Mouse (Mus musculus): ENCODE data around the gene Fam193a. TPM values are rescaled to one million over a fixed set of nuclear protein-coding genes. Genes with fewer than 3 reads are reported as not detected.

The Fam193a gene
- polyA plus RNA-seq, 1 experiment from 2014 or later = 16.9 TPM

- Histone ChIP-seq H3K27me3 (replicated peaks; ENCODE audit: control insufficient read depth, insufficient read depth, low read length) (no peaks in the 10 kb centered on the region), H3K4me2 (ENCODE audit: low read length) (peak within 1 kb of the TSS; percentile 94), H3K9ac (ENCODE audit: low read length) (peak within 1 kb of the TSS; percentile 97), H3K36me3 (ENCODE audit: control insufficient read depth, insufficient read depth, low read length) (no peaks in the 10 kb centered on the region), H3K4me1 (ENCODE audit: control insufficient read depth, insufficient read depth, low read length) (peaks cover 6% of the 10 kb centered on the region), H3K4me3 (ENCODE audit: low read depth, low read length) (peak within 1 kb of the TSS; percentile 98), H3K9me3 (replicated peaks; ENCODE audit: control insufficient read depth, low read length) (no peaks in the 10 kb centered on the region), H3K27ac (ENCODE audit: low read depth, low read length) (peak within 1 kb of the TSS; percentile 91)
- ATAC-seq = peak; percentile 98
- peak; percentile 100 for DNase-seq (ENCODE audit: low spot score)
- under 1% methylated on average over 64 of the region's 67 CpGs for WGBS
Measured at GRCm38 (mm10) chr5:34336097-34336774, 33.5 kb upstream of the Fam193a start, which contains the start of gene Rnf4. Gene Rnf4, plus strand, starts transcription at chr5:34336289.

- DNase-seq (ENCODE audit: low spot score) (peak; percentile 64), ATAC-seq (peak; percentile 51)
- peak overlapping the region; percentile 97 for H3K9ac ChIP-seq (ENCODE audit: low read length)
- H3K27ac ChIP-seq (ENCODE audit: low read depth, low read length) = peak overlapping the region; percentile 91
- H3K9me3 ChIP-seq (replicated peaks; ENCODE audit: control insufficient read depth, low read length) = no peaks in the 10 kb centered on the region
- no peaks in the 10 kb centered on the region for H3K27me3 ChIP-seq (replicated peaks; ENCODE audit: control insufficient read depth, insufficient read depth, low read length)
- H3K4me2 ChIP-seq (ENCODE audit: low read length) = peak overlapping the region; percentile 94
- peak overlapping the region; percentile 98 for H3K4me3 ChIP-seq (ENCODE audit: low read depth, low read length)
- H3K36me3 ChIP-seq (ENCODE audit: control insufficient read depth, insufficient read depth, low read length) = no peaks in the 10 kb centered on the region
- peaks cover 6% of the 10 kb centered on the region for H3K4me1 ChIP-seq (ENCODE audit: control insufficient read depth, insufficient read depth, low read length)
- under 1% methylated on average over 42 of the region's 42 CpGs for WGBS
Measured at GRCm38 (mm10) chr5:34336775-34337450, 32.8 kb upstream of the Fam193a start.

- H3K9ac ChIP-seq (ENCODE audit: low read length) = no peak overlapping the region
- H3K27ac ChIP-seq (ENCODE audit: low read depth, low read length) = no peak overlapping the region
- 93% methylated on average over 6 of the region's 6 CpGs for WGBS
- no peak overlapping the region for H3K4me2 ChIP-seq (ENCODE audit: low read length)
- no peaks in the 10 kb centered on the region for H3K27me3 ChIP-seq (replicated peaks; ENCODE audit: control insufficient read depth, insufficient read depth, low read length)
- no peak for ATAC-seq
- H3K4me3 ChIP-seq (ENCODE audit: low read depth, low read length) = no peak overlapping the region
- peaks cover 26% of the 10 kb centered on the region for H3K36me3 ChIP-seq (ENCODE audit: control insufficient read depth, insufficient read depth, low read length)
- H3K9me3 ChIP-seq (replicated peaks; ENCODE audit: control insufficient read depth, low read length) = no peaks in the 10 kb centered on the region
- peaks cover 6% of the 10 kb centered on the region for H3K4me1 ChIP-seq (ENCODE audit: control insufficient read depth, insufficient read depth, low read length)
- no peak for DNase-seq (ENCODE audit: low spot score)
Measured at GRCm38 (mm10) chr5:34340246-34340645, 29.5 kb upstream of the Fam193a start.

GRCm38 (mm10) chr5:34352084-34352631 is 17.6 kb upstream of the Fam193a start:
- no peak overlapping the region for H3K9ac ChIP-seq (ENCODE audit: low read length)
- no peak overlapping the region for H3K4me2 ChIP-seq (ENCODE audit: low read length)
- ATAC-seq (no peak), DNase-seq (ENCODE audit: low spot score) (no peak)
- H3K4me3 ChIP-seq (ENCODE audit: low read depth, low read length) = no peak overlapping the region
- H3K36me3 ChIP-seq (ENCODE audit: control insufficient read depth, insufficient read depth, low read length) = peaks cover 87% of the 10 kb centered on the region
- H3K27me3 ChIP-seq (replicated peaks; ENCODE audit: control insufficient read depth, insufficient read depth, low read length) = no peaks in the 10 kb centered on the region
- WGBS = 95% methylated on average over 3 of the region's 3 CpGs
- H3K4me1 ChIP-seq (ENCODE audit: control insufficient read depth, insufficient read depth, low read length) = no peaks in the 10 kb centered on the region
- H3K27ac ChIP-seq (ENCODE audit: low read depth, low read length) = no peak overlapping the region
- no peaks in the 10 kb centered on the region for H3K9me3 ChIP-seq (replicated peaks; ENCODE audit: control insufficient read depth, low read length)

GRCm38 (mm10) chr5:34360261-34360660 is 9.5 kb upstream of the Fam193a start:
- 95% methylated on average over 3 of the region's 3 CpGs for WGBS
- Histone ChIP-seq H3K4me1 (ENCODE audit: control insufficient read depth, insufficient read depth, low read length) (no peaks in the 10 kb centered on the region), H3K9me3 (replicated peaks; ENCODE audit: control insufficient read depth, low read length) (no peaks in the 10 kb centered on the region), H3K9ac (ENCODE audit: low read length) (no peak overlapping the region), H3K36me3 (ENCODE audit: control insufficient read depth, insufficient read depth, low read length) (peaks cover 45% of the 10 kb centered on the region), H3K4me3 (ENCODE audit: low read depth, low read length) (no peak overlapping the region), H3K27ac (ENCODE audit: low read depth, low read length) (no peak overlapping the region), H3K4me2 (ENCODE audit: low read length) (no peak overlapping the region), H3K27me3 (replicated peaks; ENCODE audit: control insufficient read depth, insufficient read depth, low read length) (no peaks in the 10 kb centered on the region)
- ATAC-seq (no peak), DNase-seq (ENCODE audit: low spot score) (no peak)

GRCm38 (mm10) chr5:34363115-34363514 is 6.6 kb upstream of the Fam193a start:
- H3K27me3 ChIP-seq (replicated peaks; ENCODE audit: control insufficient read depth, insufficient read depth, low read length) = no peaks in the 10 kb centered on the region
- H3K27ac ChIP-seq (ENCODE audit: low read depth, low read length) = no peak overlapping the region

GRCm38 (mm10) chr5:34368551-34369290 is 1.0 kb upstream of the Fam193a start:
- Histone ChIP-seq H3K4me3 (ENCODE audit: low read depth, low read length) (peak overlapping the region; percentile 87), H3K36me3 (ENCODE audit: control insufficient read depth, insufficient read depth, low read length) (0 out of 2 replicates have a peak, but pooled peaks cover 6% of the 10 kb centered on the region), H3K27me3 (replicated peaks; ENCODE audit: control insufficient read depth, insufficient read depth, low read length) (no peaks in the 10 kb centered on the region), H3K9me3 (replicated peaks; ENCODE audit: control insufficient read depth, low read length) (no peaks in the 10 kb centered on the region), H3K4me2 (ENCODE audit: low read length) (peak overlapping the region; percentile 64), H3K9ac (ENCODE audit: low read length) (peak overlapping the region; percentile 71), H3K4me1 (ENCODE audit: control insufficient read depth, insufficient read depth, low read length) (peaks cover 16% of the 10 kb centered on the region), H3K27ac (ENCODE audit: low read depth, low read length) (peak overlapping the region; percentile 22)
- ATAC-seq (no peak), DNase-seq (ENCODE audit: low spot score) (no peak)
- WGBS = 67% methylated on average over 7 of the region's 7 CpGs

More at GRCm38 (mm10) chr5:34363115-34363514, 6.6 kb upstream of the Fam193a start:
- ATAC-seq = no peak
- peaks cover 30% of the 10 kb centered on the region for H3K36me3 ChIP-seq (ENCODE audit: control insufficient read depth, insufficient read depth, low read length)
- no peak for DNase-seq (ENCODE audit: low spot score)
- no peaks in the 10 kb centered on the region for H3K4me1 ChIP-seq (ENCODE audit: control insufficient read depth, insufficient read depth, low read length)
- H3K4me3 ChIP-seq (ENCODE audit: low read depth, low read length) = no peak overlapping the region
- H3K9ac ChIP-seq (ENCODE audit: low read length) = no peak overlapping the region
- no peak overlapping the region for H3K4me2 ChIP-seq (ENCODE audit: low read length)
- H3K9me3 ChIP-seq (replicated peaks; ENCODE audit: control insufficient read depth, low read length) = no peaks in the 10 kb centered on the region

GRCm38 (mm10) chr5:34370022-34370823 is 490 bp downstream of the Fam193a start:
- under 1% methylated on average over 46 of the region's 114 CpGs for WGBS

More at GRCm38 (mm10) chr5:34370022-34370823, 490 bp downstream of the Fam193a start:
- peak overlapping the region; percentile 83 for H3K27ac ChIP-seq (ENCODE audit: low read depth, low read length)
- H3K9ac ChIP-seq (ENCODE audit: low read length) = peak overlapping the region; percentile 93
- H3K4me2 ChIP-seq (ENCODE audit: low read length) = peak overlapping the region; percentile 70
- peak overlapping the region; percentile 87 for H3K4me3 ChIP-seq (ENCODE audit: low read depth, low read length)
- 0 out of 2 replicates have a peak, but pooled peaks cover under 1% of the 10 kb centered on the region for H3K36me3 ChIP-seq (ENCODE audit: control insufficient read depth, insufficient read depth, low read length)
- no peak for ATAC-seq
- DNase-seq (ENCODE audit: low spot score) = peak; percentile 32
- no peaks in the 10 kb centered on the region for H3K9me3 ChIP-seq (replicated peaks; ENCODE audit: control insufficient read depth, low read length)
- peaks cover 16% of the 10 kb centered on the region for H3K4me1 ChIP-seq (ENCODE audit: control insufficient read depth, insufficient read depth, low read length)
- no peaks in the 10 kb centered on the region for H3K27me3 ChIP-seq (replicated peaks; ENCODE audit: control insufficient read depth, insufficient read depth, low read length)
